Mouse (Mus musculus) limb, embryonic 14.5 days (tissue): ENCODE measurements around the gene Chrna5. TPM values are rescaled to one million over a fixed set of nuclear protein-coding genes. Genes with fewer than 3 reads are reported as not detected.
A peak's percentile ranks its signal among the peaks of the same experiment; 100 is the strongest.

Experiments used
- ATAC-seq: fragments of 200-750 bp; cut with Nextera tagmentation; 2 replicates; pipeline ENCODE4 v1.8.0; 2017; ENCODE audit warnings: low read depth, moderate number of reproducible peaks, moderate TSS enrichment; ENCODE audit not compliant: low FRiP score
- DNase-seq: peaks from one replicate; pipeline ENCODE4 v3.0.0-alpha.2; 2015; ENCODE audit warnings: low spot score
- H3K27ac ChIP-seq: fragments of 300-500 bp; sonication (generic); replicated peaks from 2 replicates; pipeline ENCODE4 v1.5.1; 2014; ENCODE audit warnings: low read depth, mild to moderate bottlenecking, low read length, moderate library complexity, mixed read lengths
- H3K27me3 ChIP-seq: fragments of 300-500 bp; sonication (generic); 2 replicates; pipeline ENCODE4 v1.6.1; 2014; ENCODE audit warnings: low read length, mixed read lengths; ENCODE audit not compliant: control insufficient read depth, insufficient read depth
- H3K36me3 ChIP-seq: fragments of 300-500 bp; sonication (generic); 2 replicates; pipeline ENCODE4 v1.6.1; 2014; ENCODE audit warnings: mild to moderate bottlenecking, low read length, moderate library complexity, mixed read lengths; ENCODE audit not compliant: control insufficient read depth, insufficient read depth
- H3K4me1 ChIP-seq: fragments of 300-500 bp; sonication (generic); 2 replicates; pipeline ENCODE4 v1.6.1; 2014; ENCODE audit warnings: antibody characterized with exemption, low read length, mixed read lengths; ENCODE audit not compliant: control insufficient read depth, insufficient read depth
- H3K4me2 ChIP-seq: fragments of 300-500 bp; sonication (generic); replicated peaks from 2 replicates; pipeline ENCODE4 v1.6.1; 2014; ENCODE audit warnings: low read depth, mild to moderate bottlenecking, low read length, moderate library complexity; ENCODE audit not compliant: severe bottlenecking
- H3K4me3 ChIP-seq: fragments of 300-500 bp; sonication (generic); replicated peaks from 2 replicates; pipeline ENCODE4 v1.5.1; 2014; ENCODE audit warnings: low read length
- H3K9ac ChIP-seq: fragments of 300-500 bp; sonication (generic); 2 replicates; pipeline ENCODE4 v1.6.1; 2014; ENCODE audit warnings: mild to moderate bottlenecking, low read depth, low read length, moderate library complexity; ENCODE audit not compliant: severe bottlenecking
- H3K9me3 ChIP-seq: fragments of 300-500 bp; sonication (generic); 2 replicates; pipeline ENCODE4 v1.6.1; 2016; ENCODE audit warnings: low read length; ENCODE audit not compliant: control insufficient read depth
- POLR2A ChIP-seq: fragments of 200-500 bp; IDR thresholded peaks from 2 replicates; pipeline ENCODE4 v1.8.0; 2012; ENCODE audit warnings: inconsistent platforms, mild to moderate bottlenecking, moderate library complexity, borderline replicate concordance; ENCODE audit not compliant: insufficient read depth, insufficient read length; ENCODE audit errors: extremely low read depth
- WGBS: fragments of 180-500 bp; shearing (Covaris S2); extraction: QIAGEN DNeasy Blood & Tissue Kit; methylation state at CpG from one replicate; pipeline ENCODE4 v1.1.7; 2014; 5-methylcytosine and 5-hydroxymethylcytosine counted together
- polyA plus RNA-seq, 2 experiments: library from polyadenylated mRNA; depleted of rRNA in 1 of 2; stranded (reverse) in 1 of 2; unstranded in 1 of 2; fragments of >200 nt; fragmentation: Nextera tagmentation in 1 of 2; extraction: Ambion mirVana in 1 of 2; gene quantifications; 2 replicates each; pipeline versions ENCODE4 v1.2.1 to v1.2.3; 2012 to 2014

Gene Chrna5
- polyA plus RNA-seq (2012; rRNA removed): 1.5 and 2.1 TPM in 2 replicates
- 1.4 and 2.6 TPM in 2 replicates for polyA plus RNA-seq (2014; fragmentation: Nextera tagmentation; extraction: Ambion mirVana)

- peak within 1 kb of the TSS; percentile 61 for H3K9ac ChIP-seq
- H3K36me3 ChIP-seq: no peaks in the 10 kb centered on the region
- 72% methylated on average over 8 of the region's 8 CpGs for WGBS
- TF ChIP-seq POLR2A: no peak
- H3K27ac ChIP-seq: no peak within 1 kb of the TSS
- no peaks in the 10 kb centered on the region; the same call in 1 of the 2 replicates for H3K4me1 ChIP-seq
- no peaks in the 10 kb centered on the region for H3K9me3 ChIP-seq
- H3K4me3 ChIP-seq: peak within 1 kb of the TSS; percentile 58
- ATAC-seq (no peak), DNase-seq (no peak)
- H3K4me2 ChIP-seq: peak within 1 kb of the TSS; percentile 93
- peaks cover 29% of the 10 kb centered on the region for H3K27me3 ChIP-seq
Observed at GRCm38 (mm10) chr9:54980674-54981073, at the start of gene Chrna5. Gene Chrna5 (plus strand): TSS chr9:54980880.

DNA sequence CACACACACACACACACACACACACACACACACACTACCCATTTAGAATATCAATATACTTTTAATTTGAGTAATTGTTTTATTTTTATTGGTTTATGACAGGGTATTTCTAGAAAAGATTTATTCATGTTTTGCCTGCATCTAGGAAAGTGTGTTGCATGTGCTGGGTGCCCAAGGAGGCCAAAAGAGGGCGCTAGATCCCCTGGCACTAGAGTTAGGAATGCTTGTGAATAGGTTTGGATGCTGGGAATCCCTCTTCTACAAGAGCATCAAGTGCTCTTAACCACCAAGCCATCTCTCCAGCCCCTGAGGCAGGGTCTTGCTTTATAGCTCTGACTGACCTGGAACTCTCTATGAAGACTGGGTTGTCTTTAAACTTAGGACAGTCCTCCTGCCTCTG, 48.9 kb upstream of the Chrna5 start:
- WGBS: 5% methylated on average over 1 of the region's 1 CpGs
- DNase-seq (no peak), ATAC-seq (no peak)
- no peaks in the 10 kb centered on the region for H3K4me1 ChIP-seq
- H3K27me3 ChIP-seq: no peaks in the 10 kb centered on the region
- peaks cover 2% of the 10 kb centered on the region; the same call in 1 of the 2 replicates for H3K36me3 ChIP-seq
- no peak overlapping the region for H3K4me2 ChIP-seq
- TF ChIP-seq POLR2A: no peak
- no peak overlapping the region for H3K9ac ChIP-seq
- H3K27ac ChIP-seq: no peak overlapping the region
- no peaks in the 10 kb centered on the region for H3K9me3 ChIP-seq
- H3K4me3 ChIP-seq: no peak overlapping the region

DNA sequence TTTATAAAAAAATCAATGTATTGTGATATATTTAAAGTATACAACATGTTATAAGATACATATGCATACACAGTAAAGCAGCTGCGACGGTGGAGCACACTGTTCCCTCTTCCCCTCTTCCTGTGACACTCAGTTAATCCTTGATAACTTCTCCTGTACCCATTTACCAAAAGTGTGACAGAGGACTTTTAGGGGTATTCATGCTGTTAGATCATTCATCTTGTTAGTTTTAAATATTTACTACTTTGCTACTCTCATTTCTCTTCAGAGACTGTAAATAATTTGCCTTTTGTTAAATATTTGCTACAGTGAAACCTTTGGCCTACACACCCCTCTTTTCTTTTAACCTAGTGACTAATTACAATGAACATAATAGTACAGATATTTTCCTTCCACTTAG, 48.3 kb upstream of the Chrna5 start:
- DNase-seq (no peak), ATAC-seq (no peak)
- Histone ChIP-seq H3K4me1 (no peaks in the 10 kb centered on the region), H3K36me3 (peaks cover 2% of the 10 kb centered on the region; the same call in 1 of the 2 replicates), H3K9ac (no peak overlapping the region), H3K4me3 (no peak overlapping the region), H3K9me3 (no peaks in the 10 kb centered on the region), H3K4me2 (no peak overlapping the region), H3K27me3 (no peaks in the 10 kb centered on the region), H3K27ac (no peak overlapping the region)
- 73% methylated on average over 2 of the region's 2 CpGs for WGBS
- TF ChIP-seq POLR2A: no peak

- no peak for DNase-seq
- Histone ChIP-seq H3K36me3 (peaks cover 10% of the 10 kb centered on the region; the same call in 1 of the 2 replicates), H3K27me3 (no peaks in the 10 kb centered on the region), H3K9me3 (no peaks in the 10 kb centered on the region), H3K27ac (no peak overlapping the region), H3K9ac (no peak overlapping the region), H3K4me2 (no peak overlapping the region), H3K4me3 (no peak overlapping the region), H3K4me1 (no peaks in the 10 kb centered on the region)
- no peak for TF ChIP-seq POLR2A
- WGBS: 85% methylated on average over 4 of the region's 4 CpGs
- ATAC-seq: no peak
Observed at GRCm38 (mm10) chr9:54942071-54942470, 38.6 kb upstream of the Chrna5 start.

GRCm38 (mm10) chr9:54944467-54944866, 36.2 kb upstream of the Chrna5 start:
- Histone ChIP-seq H3K4me3 (no peak overlapping the region), H3K9me3 (no peaks in the 10 kb centered on the region), H3K27me3 (no peaks in the 10 kb centered on the region), H3K36me3 (peaks cover 10% of the 10 kb centered on the region; the same call in 1 of the 2 replicates), H3K4me2 (no peak overlapping the region), H3K4me1 (no peaks in the 10 kb centered on the region), H3K9ac (no peak overlapping the region), H3K27ac (no peak overlapping the region)
- WGBS: 77% methylated on average over 2 of the region's 2 CpGs
- TF ChIP-seq POLR2A: no peak
- ATAC-seq (no peak), DNase-seq (no peak)

GRCm38 (mm10) chr9:54946256-54946655, 34.4 kb upstream of the Chrna5 start:
- peak; percentile 15 for DNase-seq
- no peaks in the 10 kb centered on the region for H3K9me3 ChIP-seq
- H3K36me3 ChIP-seq: peaks cover 10% of the 10 kb centered on the region; the same call in 1 of the 2 replicates
- H3K27ac ChIP-seq: no peak overlapping the region
- 60% methylated on average over 16 of the region's 16 CpGs for WGBS
- no peak overlapping the region for H3K4me3 ChIP-seq
- ATAC-seq: no peak
- no peak overlapping the region for H3K4me2 ChIP-seq
- no peak overlapping the region for H3K9ac ChIP-seq
- no peaks in the 10 kb centered on the region for H3K27me3 ChIP-seq
- H3K4me1 ChIP-seq: no peaks in the 10 kb centered on the region
- no peak for TF ChIP-seq POLR2A
